Mouse (Mus musculus) liver, postnatal 0 days (tissue): ENCODE data around the gene Apeh.

Source experiments
- CTCF ChIP-seq: sonication (generic); IDR thresholded peaks from 2 replicates; pipeline ENCODE4 v1.5.1; 2016; ENCODE audit warnings: antibody characterized with exemption, low read depth
- EP300 ChIP-seq: IDR thresholded peaks from 2 replicates; pipeline ENCODE4 v1.6.1; 2016; ENCODE audit warnings: antibody characterized with exemption, low read depth, mild to moderate bottlenecking

GRCm38 (mm10) chr9:108056361-108057261 lies 37.8 kb downstream of the Apeh start:
- TF ChIP-seq EP300 (no peak), CTCF (no peak)
